Mouse (Mus musculus): Measurements from ENCODE around the gene Bpifa6. TPM values are rescaled to one million over a fixed set of nuclear protein-coding genes. Genes with fewer than 3 reads are reported as not detected.

Bpifa6 gene
- not detected in 2 replicates for polyA plus RNA-seq (2015; fragmentation: Nextera tagmentation; extraction: Ambion mirVana)

GRCm38 (mm10) chr2:153974582-153974981 is at the start of gene Bpifa6:
Bpifa6 (plus strand) TSS chr2:153974945.
- 90% methylated on average over 5 of the region's 5 CpGs for WGBS
- no peak within 1 kb of the TSS for H3K4me3 ChIP-seq
- H3K9me3 ChIP-seq = no peaks in the 10 kb centered on the region
- H3K27ac ChIP-seq (replicated peaks) = no peak within 1 kb of the TSS
- no peaks in the 10 kb centered on the region for H3K27me3 ChIP-seq
- no peak for ATAC-seq (ENCODE audit: low FRiP score, low read depth)
- no peaks in the 10 kb centered on the region for H3K36me3 ChIP-seq
- no peak within 1 kb of the TSS for H3K4me2 ChIP-seq
- no peaks in the 10 kb centered on the region for H3K4me1 ChIP-seq (replicated peaks)
- H3K9ac ChIP-seq = no peak within 1 kb of the TSS

DNA sequence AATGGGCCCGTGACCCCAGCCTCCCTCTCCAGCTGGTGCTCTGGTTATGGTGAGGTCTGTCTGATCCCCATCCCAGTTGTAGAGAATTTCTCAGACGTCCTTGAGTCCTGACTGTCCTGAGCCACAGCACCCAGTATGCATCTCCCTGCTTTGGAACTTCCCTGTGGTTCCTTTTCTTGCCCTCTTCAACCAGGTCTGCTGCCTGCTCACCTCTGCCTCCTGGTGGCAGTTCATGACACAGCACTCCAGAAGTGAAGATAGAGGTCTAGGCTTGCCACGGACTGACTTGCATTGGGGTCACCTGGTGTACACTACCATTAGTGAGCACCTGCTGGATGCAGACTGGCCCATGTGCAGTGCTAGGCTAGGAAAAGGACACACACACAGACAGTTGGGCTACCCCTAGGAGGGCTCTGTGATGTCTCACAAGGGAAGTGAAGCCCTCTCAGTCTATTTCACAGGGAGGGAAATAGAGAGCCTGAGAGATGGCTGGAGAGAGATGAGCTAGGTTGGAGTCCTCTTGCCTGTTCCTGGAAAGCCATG is 44.8 kb upstream of the Bpifa6 start:
- peaks cover 7% of the 10 kb centered on the region for H3K4me1 ChIP-seq (replicated peaks)

DNA sequence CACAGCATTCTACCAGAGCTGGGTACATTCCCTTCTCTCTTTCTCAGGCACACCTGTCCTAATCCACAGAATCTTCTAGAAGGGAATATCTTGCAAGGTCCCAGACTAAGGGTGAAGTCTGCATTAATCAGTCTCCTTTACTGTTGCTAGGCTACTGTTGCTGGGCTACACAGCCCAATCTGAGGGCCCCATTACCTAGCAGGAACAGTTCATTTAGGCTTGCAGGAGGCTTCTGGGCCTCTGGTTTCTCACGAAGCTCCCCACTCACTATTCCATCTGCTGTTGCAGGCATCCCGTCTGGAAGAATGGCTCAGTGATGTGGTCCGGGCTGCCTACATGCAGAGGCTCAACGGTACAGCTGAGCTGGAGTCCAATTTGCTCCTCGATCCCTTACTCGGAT is 43.6 kb upstream of the Bpifa6 start:
- Histone ChIP-seq H3K9me3 (no peaks in the 10 kb centered on the region), H3K27me3 (no peaks in the 10 kb centered on the region), H3K4me1 (replicated peaks) (peaks cover 7% of the 10 kb centered on the region), H3K9ac (no peak overlapping the region), H3K4me3 (no peak overlapping the region), H3K27ac (replicated peaks) (no peak overlapping the region), H3K4me2 (no peak overlapping the region), H3K36me3 (no peaks in the 10 kb centered on the region)
- 43% methylated on average over 6 of the region's 6 CpGs for WGBS
- peak; percentile 54; the same call in 1 of the 2 replicates for ATAC-seq (ENCODE audit: low FRiP score, low read depth)

More for the DNA sequence above, 44.8 kb upstream of the Bpifa6 start:
- Histone ChIP-seq H3K27ac (replicated peaks) (no peak overlapping the region), H3K4me2 (no peak overlapping the region), H3K9me3 (no peaks in the 10 kb centered on the region), H3K4me3 (no peak overlapping the region), H3K27me3 (no peaks in the 10 kb centered on the region), H3K36me3 (no peaks in the 10 kb centered on the region), H3K9ac (no peak overlapping the region)
- ATAC-seq (ENCODE audit: low FRiP score, low read depth) = no peak
- WGBS = 48% methylated on average over 3 of the region's 3 CpGs

DNA sequence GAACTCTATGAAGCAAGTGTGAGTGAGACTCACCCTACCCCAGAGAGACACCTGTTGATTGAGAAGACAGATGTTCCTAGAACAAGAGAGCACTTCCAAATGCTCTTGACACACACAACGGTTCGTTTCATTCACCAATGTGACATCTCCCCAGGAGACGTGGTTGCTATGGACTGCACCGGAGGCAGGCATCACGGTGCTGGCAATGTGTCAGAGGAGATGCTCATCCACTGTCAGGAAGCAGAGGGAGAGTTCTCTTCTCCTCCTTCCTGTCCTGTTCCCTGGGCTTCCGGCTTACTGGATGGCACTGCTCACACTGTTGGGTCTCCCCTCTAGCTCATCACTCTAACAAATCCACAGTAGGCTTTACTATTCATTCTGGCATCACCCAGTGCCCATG is 41.4 kb upstream of the Bpifa6 start:
- 37% methylated on average over 6 of the region's 6 CpGs for WGBS
- no peaks in the 10 kb centered on the region for H3K9me3 ChIP-seq
- H3K27me3 ChIP-seq = no peaks in the 10 kb centered on the region
- H3K4me1 ChIP-seq (replicated peaks) = peaks cover 7% of the 10 kb centered on the region
- no peak overlapping the region for H3K27ac ChIP-seq (replicated peaks)
- no peak for ATAC-seq (ENCODE audit: low FRiP score, low read depth)
- no peaks in the 10 kb centered on the region for H3K36me3 ChIP-seq
- H3K9ac ChIP-seq = no peak overlapping the region
- H3K4me3 ChIP-seq = no peak overlapping the region
- no peak overlapping the region for H3K4me2 ChIP-seq

DNA sequence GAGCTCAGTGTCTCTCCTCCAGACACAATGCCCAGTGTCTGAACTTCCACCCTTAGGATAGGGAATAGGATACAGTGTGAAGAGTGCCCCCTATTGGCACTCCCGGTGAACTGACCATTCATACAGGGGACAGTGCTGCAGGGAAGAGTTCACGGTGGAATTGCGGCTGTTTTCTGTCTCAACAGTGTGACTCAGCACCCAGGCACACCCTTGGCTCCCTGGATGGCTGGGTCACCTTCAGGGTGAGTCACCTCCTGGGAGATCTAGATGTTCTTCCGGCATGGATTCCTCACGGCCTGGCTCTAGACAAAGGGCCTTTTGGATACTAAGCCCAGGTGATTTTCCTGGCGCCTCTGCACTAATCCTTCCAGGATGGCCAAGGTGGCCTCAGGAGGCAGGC is 39.4 kb upstream of the Bpifa6 start:
- Histone ChIP-seq H3K4me3 (no peak overlapping the region), H3K4me1 (replicated peaks) (peaks cover 7% of the 10 kb centered on the region), H3K27me3 (no peaks in the 10 kb centered on the region), H3K36me3 (no peaks in the 10 kb centered on the region), H3K9me3 (no peaks in the 10 kb centered on the region), H3K4me2 (no peak overlapping the region), H3K27ac (replicated peaks) (no peak overlapping the region), H3K9ac (no peak overlapping the region)
- WGBS = 95% methylated on average over 6 of the region's 6 CpGs
- no peak for ATAC-seq (ENCODE audit: low FRiP score, low read depth)

GRCm38 (mm10) chr2:153937843-153938242 is 36.9 kb upstream of the Bpifa6 start, which contains the start of gene Bpifb4:
Bpifb4 (plus strand) TSS chr2:153938212.
- H3K27me3 ChIP-seq = no peaks in the 10 kb centered on the region
- no peak within 1 kb of the TSS for H3K27ac ChIP-seq (replicated peaks)
- H3K9ac ChIP-seq = no peak within 1 kb of the TSS
- H3K9me3 ChIP-seq = no peaks in the 10 kb centered on the region
- H3K36me3 ChIP-seq = no peaks in the 10 kb centered on the region
- no peaks in the 10 kb centered on the region for H3K4me1 ChIP-seq (replicated peaks)
- 94% methylated on average over 5 of the region's 5 CpGs for WGBS
- ATAC-seq (ENCODE audit: low FRiP score, low read depth) = no peak
- H3K4me2 ChIP-seq = no peak within 1 kb of the TSS
- H3K4me3 ChIP-seq = no peak within 1 kb of the TSS

- Histone ChIP-seq H3K27me3 (no peaks in the 10 kb centered on the region), H3K9me3 (no peaks in the 10 kb centered on the region), H3K36me3 (no peaks in the 10 kb centered on the region), H3K4me3 (no peak overlapping the region), H3K4me2 (no peak overlapping the region), H3K27ac (replicated peaks) (no peak overlapping the region), H3K4me1 (replicated peaks) (no peaks in the 10 kb centered on the region), H3K9ac (no peak overlapping the region)
- ATAC-seq (ENCODE audit: low FRiP score, low read depth) = no peak
- 40% methylated on average over 3 of the region's 3 CpGs for WGBS
These were observed 31.2 kb upstream of the Bpifa6 start for GRCm38 (mm10) chr2:153943537-153943936.

- no peak for ATAC-seq (ENCODE audit: low FRiP score, low read depth)
These were observed 30.2 kb upstream of the Bpifa6 start for GRCm38 (mm10) chr2:153944567-153944966.

GRCm38 (mm10) chr2:153952897-153953296 is 21.8 kb upstream of the Bpifa6 start:
- Histone ChIP-seq H3K4me1 (replicated peaks) (no peaks in the 10 kb centered on the region), H3K4me3 (no peak overlapping the region), H3K9ac (no peak overlapping the region), H3K36me3 (no peaks in the 10 kb centered on the region), H3K27ac (replicated peaks) (no peak overlapping the region), H3K27me3 (no peaks in the 10 kb centered on the region), H3K4me2 (no peak overlapping the region), H3K9me3 (no peaks in the 10 kb centered on the region)
- no peak for ATAC-seq (ENCODE audit: low FRiP score, low read depth)
- WGBS = 31% methylated on average over 6 of the region's 6 CpGs

More at GRCm38 (mm10) chr2:153944567-153944966, 30.2 kb upstream of the Bpifa6 start:
- Histone ChIP-seq H3K36me3 (no peaks in the 10 kb centered on the region), H3K4me3 (no peak overlapping the region), H3K27ac (replicated peaks) (no peak overlapping the region), H3K9me3 (no peaks in the 10 kb centered on the region), H3K27me3 (no peaks in the 10 kb centered on the region), H3K9ac (no peak overlapping the region), H3K4me2 (no peak overlapping the region), H3K4me1 (replicated peaks) (no peaks in the 10 kb centered on the region)
- 90% methylated on average over 8 of the region's 8 CpGs for WGBS

- WGBS = 9% methylated on average over 6 of the region's 6 CpGs
- no peaks in the 10 kb centered on the region for H3K4me1 ChIP-seq (replicated peaks)
These were observed 20.9 kb upstream of the Bpifa6 start for GRCm38 (mm10) chr2:153953836-153954235.

GRCm38 (mm10) chr2:153962821-153963331 is 11.9 kb upstream of the Bpifa6 start:
- Histone ChIP-seq H3K27me3 (no peaks in the 10 kb centered on the region), H3K9me3 (no peaks in the 10 kb centered on the region), H3K4me1 (replicated peaks) (no peaks in the 10 kb centered on the region), H3K36me3 (no peaks in the 10 kb centered on the region), H3K9ac (no peak overlapping the region), H3K27ac (replicated peaks) (no peak overlapping the region), H3K4me3 (no peak overlapping the region), H3K4me2 (no peak overlapping the region)
- no peak for ATAC-seq (ENCODE audit: low FRiP score, low read depth)
- 74% methylated on average over 4 of the region's 4 CpGs for WGBS

More at GRCm38 (mm10) chr2:153953836-153954235, 20.9 kb upstream of the Bpifa6 start:
- Histone ChIP-seq H3K27ac (replicated peaks) (no peak overlapping the region), H3K9ac (no peak overlapping the region), H3K36me3 (no peaks in the 10 kb centered on the region), H3K27me3 (no peaks in the 10 kb centered on the region), H3K9me3 (no peaks in the 10 kb centered on the region), H3K4me3 (no peak overlapping the region), H3K4me2 (peak overlapping the region; percentile 33)
- ATAC-seq (ENCODE audit: low FRiP score, low read depth) = no peak

- Histone ChIP-seq H3K9ac (no peak overlapping the region), H3K36me3 (no peaks in the 10 kb centered on the region), H3K9me3 (no peaks in the 10 kb centered on the region), H3K27ac (replicated peaks) (no peak overlapping the region), H3K4me3 (no peak overlapping the region), H3K4me2 (no peak overlapping the region), H3K4me1 (replicated peaks) (no peaks in the 10 kb centered on the region), H3K27me3 (no peaks in the 10 kb centered on the region)
- no peak for ATAC-seq (ENCODE audit: low FRiP score, low read depth)
- 93% methylated on average over 1 of the region's 1 CpGs for WGBS
These were observed 11.4 kb upstream of the Bpifa6 start for GRCm38 (mm10) chr2:153963334-153963733.

DNA sequence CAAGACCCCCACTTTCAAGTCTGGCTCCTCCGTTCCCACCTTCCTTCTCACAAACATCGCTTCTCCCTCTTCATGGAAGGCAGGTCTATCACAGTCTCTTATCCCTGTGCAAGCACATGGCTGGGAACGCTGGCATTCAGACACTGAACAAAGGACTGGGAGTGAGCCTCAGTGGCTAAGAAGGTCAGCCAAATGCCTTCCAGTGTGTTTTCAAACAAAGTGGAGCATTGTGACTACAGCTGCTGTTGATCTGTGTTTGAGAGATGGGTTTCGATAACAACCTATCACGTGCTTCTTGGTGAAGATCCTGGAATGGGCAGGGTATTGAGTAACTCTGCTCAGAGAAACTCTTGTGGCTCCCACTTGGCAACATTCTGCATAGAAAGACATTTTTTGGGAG is 4.5 kb upstream of the Bpifa6 start:
- no peaks in the 10 kb centered on the region for H3K27me3 ChIP-seq
- H3K9ac ChIP-seq = no peak overlapping the region
- WGBS = 71% methylated on average over 5 of the region's 5 CpGs
- no peak overlapping the region for H3K27ac ChIP-seq (replicated peaks)
- H3K9me3 ChIP-seq = no peaks in the 10 kb centered on the region
- H3K4me2 ChIP-seq = no peak overlapping the region
- H3K4me1 ChIP-seq (replicated peaks) = no peaks in the 10 kb centered on the region
- no peak for ATAC-seq (ENCODE audit: low FRiP score, low read depth)
- no peak overlapping the region for H3K4me3 ChIP-seq
- H3K36me3 ChIP-seq = no peaks in the 10 kb centered on the region

Measured in hindbrain, embryonic 15.5 days (tissue).